Mouse (Mus musculus) intestine, postnatal 0 days (tissue): ENCODE measurements at regions not wholly inside any gene's neighbourhood (a gene's known extent, or its start where the extent isn't known, plus 50 kb on each side); places are given as distances from the start of the nearest gene placed in this dataset.

Source experiments
- ATAC-seq: fragments of 200-750 bp; cut with Nextera tagmentation; 2 replicates; pipeline ENCODE4 v1.8.0; 2017; ENCODE audit warnings: mild to moderate bottlenecking, moderate TSS enrichment, moderate library complexity
- H3K27ac ChIP-seq: fragments of 300-500 bp; sonication (generic); 2 replicates; pipeline ENCODE4 v1.5.1; 2014; ENCODE audit warnings: mild to moderate bottlenecking, low read depth, low read length, moderate library complexity
- H3K27me3 ChIP-seq: fragments of 300-500 bp; sonication (generic); replicated peaks from 2 replicates; pipeline ENCODE4 v1.6.1; 2014; ENCODE audit warnings: low read length, mixed read lengths; ENCODE audit not compliant: control insufficient read depth, insufficient read depth
- H3K36me3 ChIP-seq: fragments of 300-500 bp; sonication (generic); 2 replicates; pipeline ENCODE4 v1.6.1; 2014; ENCODE audit warnings: mild to moderate bottlenecking, moderate library complexity; ENCODE audit not compliant: control insufficient read depth, insufficient read depth
- H3K4me1 ChIP-seq: fragments of 300-500 bp; sonication (generic); replicated peaks from 2 replicates; pipeline ENCODE4 v1.6.1; 2014; ENCODE audit warnings: antibody characterized with exemption, low read length, mixed read lengths; ENCODE audit not compliant: control insufficient read depth, insufficient read depth
- H3K4me2 ChIP-seq: fragments of 300-500 bp; sonication (generic); replicated peaks from 2 replicates; pipeline ENCODE4 v1.6.1; 2014; ENCODE audit warnings: low read depth, mild to moderate bottlenecking, moderate library complexity
- H3K4me3 ChIP-seq: fragments of 300-500 bp; sonication (generic); 2 replicates; pipeline ENCODE4 v1.5.1; 2014; ENCODE audit warnings: low read depth, low read length
- H3K9ac ChIP-seq: fragments of 300-500 bp; sonication (generic); 2 replicates; pipeline ENCODE4 v1.6.1; 2014; ENCODE audit warnings: mild to moderate bottlenecking, low read depth, low read length
- H3K9me3 ChIP-seq: fragments of 300-500 bp; sonication (generic); 2 replicates; pipeline ENCODE4 v1.6.1; 2016; ENCODE audit warnings: mixed run types; ENCODE audit not compliant: control insufficient read depth
- CTCF ChIP-seq: sonication (generic); IDR thresholded peaks from 2 replicates; pipeline ENCODE4 v1.5.1; 2016; ENCODE audit warnings: low read depth, mild to moderate bottlenecking, control low read depth, antibody characterized with exemption, moderate library complexity
- WGBS: fragments of 180-500 bp; shearing (Covaris S2); extraction: QIAGEN DNeasy Blood & Tissue Kit; methylation state at CpG from one replicate; pipeline ENCODE4 v1.1.7; 2014; 5-methylcytosine and 5-hydroxymethylcytosine counted together

- Histone ChIP-seq H3K4me1 (no peaks in the 10 kb centered on the region), H3K4me3 (no peak overlapping the region), H3K27ac (no peak overlapping the region), H3K4me2 (no peak overlapping the region), H3K27me3 (no peaks in the 10 kb centered on the region), H3K9ac (no peak overlapping the region), H3K36me3 (no peaks in the 10 kb centered on the region), H3K9me3 (no peaks in the 10 kb centered on the region)
- WGBS: 66% methylated on average over 3 of the region's 3 CpGs
- no peak for ATAC-seq
- no peak for TF ChIP-seq CTCF
Measured at GRCm38 (mm10) chr12:25529537-25529936, 432.6 kb upstream of the Id2 start.

- H3K9me3 ChIP-seq: no peaks in the 10 kb centered on the region
- no peak overlapping the region for H3K4me3 ChIP-seq
- no peaks in the 10 kb centered on the region for H3K36me3 ChIP-seq
- ATAC-seq: no peak
- H3K4me1 ChIP-seq: no peaks in the 10 kb centered on the region
- 84% methylated on average over 11 of the region's 11 CpGs for WGBS
- no peak overlapping the region for H3K27ac ChIP-seq
- no peak for TF ChIP-seq CTCF
- H3K9ac ChIP-seq: no peak overlapping the region
- H3K27me3 ChIP-seq: no peaks in the 10 kb centered on the region
- H3K4me2 ChIP-seq: no peak overlapping the region
Measured at GRCm38 (mm10) chr12:25526639-25527038, 429.7 kb upstream of the Id2 start.

GRCm38 (mm10) chr12:25516738-25517137 lies 419.8 kb upstream of the Id2 start:
- Histone ChIP-seq H3K4me3 (no peak overlapping the region), H3K4me1 (no peaks in the 10 kb centered on the region), H3K4me2 (no peak overlapping the region), H3K9me3 (no peaks in the 10 kb centered on the region), H3K27me3 (no peaks in the 10 kb centered on the region), H3K9ac (no peak overlapping the region), H3K27ac (no peak overlapping the region), H3K36me3 (no peaks in the 10 kb centered on the region)
- no peak for TF ChIP-seq CTCF
- 75% methylated on average over 2 of the region's 2 CpGs for WGBS
- ATAC-seq: no peak

- Histone ChIP-seq H3K4me2 (no peak overlapping the region), H3K9me3 (no peaks in the 10 kb centered on the region), H3K4me3 (no peak overlapping the region), H3K4me1 (no peaks in the 10 kb centered on the region), H3K27ac (no peak overlapping the region), H3K27me3 (no peaks in the 10 kb centered on the region), H3K9ac (no peak overlapping the region), H3K36me3 (no peaks in the 10 kb centered on the region)
- no peak for TF ChIP-seq CTCF
- ATAC-seq: no peak
Measured at GRCm38 (mm10) chr12:25513679-25514078, 416.7 kb upstream of the Id2 start.

- no peak overlapping the region for H3K4me2 ChIP-seq
- H3K27me3 ChIP-seq: no peaks in the 10 kb centered on the region
- ATAC-seq: no peak
- H3K9ac ChIP-seq: no peak overlapping the region
- TF ChIP-seq CTCF: no peak
- no peaks in the 10 kb centered on the region for H3K4me1 ChIP-seq
- no peak overlapping the region for H3K4me3 ChIP-seq
- no peaks in the 10 kb centered on the region for H3K9me3 ChIP-seq
- H3K36me3 ChIP-seq: no peaks in the 10 kb centered on the region
- no peak overlapping the region for H3K27ac ChIP-seq
- WGBS: 88% methylated on average over 4 of the region's 4 CpGs
Measured at GRCm38 (mm10) chr12:25509666-25510065, 412.7 kb upstream of the Id2 start.

GRCm38 (mm10) chr12:25493233-25493632 lies 396.3 kb upstream of the Id2 start:
- H3K36me3 ChIP-seq: no peaks in the 10 kb centered on the region
- H3K4me2 ChIP-seq: no peak overlapping the region
- H3K4me1 ChIP-seq: no peaks in the 10 kb centered on the region
- H3K27ac ChIP-seq: no peak overlapping the region
- H3K4me3 ChIP-seq: no peak overlapping the region
- ATAC-seq: no peak
- TF ChIP-seq CTCF: no peak
- no peak overlapping the region for H3K9ac ChIP-seq
- WGBS: 65% methylated on average over 5 of the region's 5 CpGs
- no peaks in the 10 kb centered on the region for H3K9me3 ChIP-seq
- no peaks in the 10 kb centered on the region for H3K27me3 ChIP-seq

GRCm38 (mm10) chr12:25492483-25493190 lies 395.7 kb upstream of the Id2 start:
- Histone ChIP-seq H3K27ac (no peak overlapping the region), H3K36me3 (no peaks in the 10 kb centered on the region), H3K4me1 (no peaks in the 10 kb centered on the region), H3K4me3 (no peak overlapping the region), H3K4me2 (no peak overlapping the region), H3K9ac (no peak overlapping the region), H3K9me3 (no peaks in the 10 kb centered on the region), H3K27me3 (no peaks in the 10 kb centered on the region)
- ATAC-seq: no peak
- 90% methylated on average over 3 of the region's 3 CpGs for WGBS
- TF ChIP-seq CTCF: no peak
